Mouse (Mus musculus) hindbrain, embryonic 12.5 days (tissue): ENCODE results near the gene Ubtf. TPM values are rescaled to one million over a fixed set of nuclear protein-coding genes. Genes with fewer than 3 reads are reported as not detected.
"Not testable (repeated sequence)": the region's sequence is repeated elsewhere in the genome, so short reads cannot be mapped to it uniquely, and the experiment has no call there.

ENCODE experiments used
- ATAC-seq: fragments of 200-750 bp; cut with Nextera tagmentation; 2 replicates; pipeline ENCODE4 v1.8.0; 2017; ENCODE audit warnings: moderate TSS enrichment; ENCODE audit not compliant: low FRiP score
- H3K27ac ChIP-seq: fragments of 300-500 bp; sonication (generic); 2 replicates; pipeline ENCODE4 v1.5.1; 2016; ENCODE audit warnings: mild to moderate bottlenecking
- H3K27me3 ChIP-seq: fragments of 300-500 bp; sonication (generic); 2 replicates; pipeline ENCODE4 v1.6.1; 2016; ENCODE audit warnings: mild to moderate bottlenecking
- H3K36me3 ChIP-seq: fragments of 300-500 bp; sonication (generic); 2 replicates; pipeline ENCODE4 v1.6.1; 2016; ENCODE audit warnings: mild to moderate bottlenecking
- H3K4me1 ChIP-seq: fragments of 300-500 bp; sonication (generic); 2 replicates; pipeline ENCODE4 v1.6.1; 2016
- H3K4me2 ChIP-seq: fragments of 300-500 bp; sonication (generic); replicated peaks from 2 replicates; pipeline ENCODE4 v1.6.1; 2016; ENCODE audit warnings: mild to moderate bottlenecking
- H3K4me3 ChIP-seq: fragments of 300-500 bp; sonication (generic); 2 replicates; pipeline ENCODE4 v1.5.1; 2016; ENCODE audit warnings: mild to moderate bottlenecking
- H3K9ac ChIP-seq: fragments of 300-500 bp; sonication (generic); 2 replicates; pipeline ENCODE4 v1.6.1; 2016; ENCODE audit warnings: mild to moderate bottlenecking, moderate library complexity
- H3K9me3 ChIP-seq: fragments of 300-500 bp; sonication (generic); replicated peaks from 2 replicates; pipeline ENCODE4 v1.6.1; 2016; ENCODE audit warnings: mild to moderate bottlenecking
- WGBS: fragments of 180-500 bp; shearing (Covaris S2); methylation state at CpG from one replicate; pipeline ENCODE4 v1.1.7; 2016; 5-methylcytosine and 5-hydroxymethylcytosine counted together
- polyA plus RNA-seq: library from polyadenylated mRNA; unstranded; fragments of >200 nt; fragmentation: Nextera tagmentation; extraction: Ambion mirVana; gene quantifications from 2 replicates; pipeline ENCODE4 v1.2.1, GENCODE M21; 2016

Ubtf gene
- polyA plus RNA-seq, 1 experiment from 2014 or later = 111 TPM

DNA sequence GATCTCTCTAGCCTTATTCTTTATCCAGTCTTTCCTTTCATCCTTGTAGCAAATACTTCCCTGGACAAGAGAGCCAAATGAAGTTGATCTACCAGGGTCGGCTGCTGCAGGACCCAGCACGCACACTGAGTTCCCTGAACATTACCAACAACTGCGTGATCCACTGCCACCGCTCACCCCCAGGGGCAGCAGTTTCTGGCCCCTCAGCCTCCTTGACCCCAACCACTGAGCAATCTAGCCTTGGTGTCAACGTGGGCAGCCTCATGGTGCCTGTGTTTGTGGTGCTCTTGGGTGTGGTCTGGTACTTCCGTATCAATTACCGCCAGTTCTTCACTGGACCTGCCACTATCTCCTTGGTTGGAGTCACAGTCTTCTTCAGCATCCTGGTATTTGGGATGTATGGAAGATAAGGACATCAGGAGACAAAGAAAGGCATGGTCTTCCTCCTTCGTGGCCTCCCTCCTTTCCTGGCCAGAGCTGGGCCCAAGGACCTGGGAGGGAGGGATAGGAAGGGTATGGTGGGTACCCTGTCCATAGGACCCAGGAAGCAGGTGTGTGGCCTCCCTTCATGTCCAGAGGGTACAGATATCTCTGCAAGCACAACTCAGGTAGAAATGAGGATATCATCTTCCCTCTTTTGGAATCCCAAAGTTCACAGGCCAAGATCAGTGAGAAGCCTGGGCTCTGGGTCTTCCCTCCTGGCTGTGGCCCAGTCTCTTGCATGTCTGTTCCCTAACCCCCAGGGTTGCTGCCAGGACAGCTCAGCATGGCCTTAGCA is 31.3 kb downstream of the Ubtf start:
- Histone ChIP-seq H3K9me3 (no peaks in the 10 kb centered on the region), H3K4me2 (no peak overlapping the region), H3K4me1 (peaks cover 23% of the 10 kb centered on the region), H3K27me3 (no peaks in the 10 kb centered on the region), H3K36me3 (peaks cover 56% of the 10 kb centered on the region), H3K9ac (no peak overlapping the region), H3K4me3 (no peak overlapping the region), H3K27ac (no peak overlapping the region)
- ATAC-seq = no peak
- WGBS = 94% methylated on average over 8 of the region's 8 CpGs

DNA sequence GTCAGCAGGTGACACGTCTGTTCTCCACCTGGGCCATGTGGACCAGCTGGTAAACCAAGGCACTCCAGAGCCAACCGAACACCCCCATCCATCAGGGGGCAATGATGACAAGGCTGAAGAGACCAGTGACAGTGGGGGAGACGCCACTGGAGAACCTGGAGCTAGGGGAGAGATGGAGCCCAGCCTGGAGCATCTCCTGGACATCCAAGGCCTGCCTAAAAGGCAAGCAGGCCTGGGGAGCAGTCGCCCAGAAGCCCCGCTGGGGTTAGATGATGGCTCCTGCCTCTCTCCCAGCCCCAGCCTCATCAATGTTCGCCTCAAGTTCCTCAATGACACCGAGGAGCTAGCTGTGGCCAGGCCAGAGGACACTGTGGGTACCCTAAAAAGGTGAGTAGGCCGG is 32.1 kb downstream of the Ubtf start:
- peaks cover 48% of the 10 kb centered on the region for H3K36me3 ChIP-seq
- H3K4me2 ChIP-seq = no peak overlapping the region
- WGBS = 90% methylated on average over 8 of the region's 8 CpGs
- no peaks in the 10 kb centered on the region for H3K9me3 ChIP-seq
- no peak for ATAC-seq
- no peak overlapping the region for H3K9ac ChIP-seq
- no peak overlapping the region for H3K4me3 ChIP-seq
- no peaks in the 10 kb centered on the region for H3K27me3 ChIP-seq
- no peak overlapping the region for H3K27ac ChIP-seq
- peaks cover 23% of the 10 kb centered on the region for H3K4me1 ChIP-seq

DNA sequence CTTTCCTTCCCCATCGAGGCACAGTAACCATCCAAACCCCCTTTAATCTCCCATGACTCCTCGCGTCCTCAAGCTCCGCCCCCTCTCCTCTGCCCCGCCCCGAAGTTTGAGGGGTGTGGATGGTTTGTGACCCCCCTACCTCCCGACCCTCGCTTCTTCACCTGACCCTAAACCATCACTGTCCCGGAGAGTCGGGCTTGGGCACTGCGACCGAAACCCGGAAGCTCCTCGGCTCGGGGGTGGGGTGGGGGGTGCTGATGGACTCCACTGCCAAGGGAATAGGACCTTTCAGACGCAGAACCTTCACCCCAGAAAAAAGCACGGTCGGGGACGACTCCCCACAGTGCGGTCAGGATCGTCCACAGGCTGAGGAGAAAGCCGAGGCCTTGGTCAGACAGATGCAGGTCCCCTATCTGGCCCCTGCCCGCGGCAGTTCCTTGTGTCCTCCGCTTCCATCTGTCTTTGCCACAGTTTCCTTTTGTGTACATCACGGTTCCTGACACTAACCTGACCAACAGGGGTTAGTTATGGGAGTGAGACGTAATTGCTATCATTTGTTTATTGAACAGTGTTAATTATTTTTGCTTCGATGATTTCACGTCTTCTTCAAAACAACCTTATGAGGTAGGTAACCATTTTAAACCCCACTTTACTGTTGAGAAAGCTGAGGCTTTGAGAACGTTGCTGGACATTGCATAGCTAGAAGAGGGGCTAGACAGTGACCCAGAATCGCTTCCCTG is 34.3 kb downstream of the Ubtf start:
- peak overlapping the region; percentile 81 for H3K27ac ChIP-seq
- peak overlapping the region; percentile 91 for H3K9ac ChIP-seq
- H3K36me3 ChIP-seq = peaks cover 26% of the 10 kb centered on the region
- H3K4me3 ChIP-seq = peak overlapping the region; percentile 82
- peak; percentile 76 for ATAC-seq
- peak overlapping the region; percentile 80 for H3K4me2 ChIP-seq
- 6% methylated on average over 31 of the region's 31 CpGs for WGBS
- H3K27me3 ChIP-seq = no peaks in the 10 kb centered on the region
- peaks cover 20% of the 10 kb centered on the region for H3K4me1 ChIP-seq
- no peaks in the 10 kb centered on the region for H3K9me3 ChIP-seq

DNA sequence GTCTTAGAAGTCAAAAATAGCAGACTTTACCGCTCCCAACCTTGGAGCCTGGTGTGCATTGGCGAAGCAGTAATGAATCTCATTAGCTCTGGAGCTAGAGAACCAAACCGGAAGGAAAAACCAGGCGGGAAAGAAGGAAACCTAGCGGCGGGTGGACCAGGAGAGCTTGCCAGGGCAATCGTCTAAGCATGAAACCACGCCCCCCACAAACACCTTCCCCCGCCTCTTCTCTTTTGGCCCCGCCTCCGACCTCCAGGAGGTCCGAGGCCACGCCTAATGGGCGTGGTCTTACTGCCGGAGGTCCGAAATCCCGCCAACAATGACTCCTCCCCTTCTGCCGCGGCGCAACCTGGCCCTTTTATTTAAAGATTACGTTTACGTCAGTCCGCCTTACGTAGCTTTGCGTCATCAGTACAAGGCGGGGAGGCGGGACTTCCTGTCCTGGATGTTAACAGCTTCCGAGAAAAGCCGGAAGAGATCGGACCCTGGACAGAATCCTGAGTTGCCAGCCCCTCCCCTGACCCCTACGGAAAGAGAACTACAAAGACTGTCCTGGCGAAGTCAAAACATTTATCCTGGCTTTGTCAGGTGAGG is 34.9 kb downstream of the Ubtf start, which contains the start of gene Tmub2:
Gene Tmub2 (plus strand): TSS at position 431 of the 594 bp plus-strand sequence.
- peak within 1 kb of the TSS; percentile 91 for H3K9ac ChIP-seq
- peaks cover 20% of the 10 kb centered on the region for H3K4me1 ChIP-seq
- no peaks in the 10 kb centered on the region for H3K9me3 ChIP-seq
- H3K4me2 ChIP-seq = peak within 1 kb of the TSS; percentile 80
- H3K27me3 ChIP-seq = no peaks in the 10 kb centered on the region
- ATAC-seq = peak; percentile 89
- peak within 1 kb of the TSS; percentile 82 for H3K4me3 ChIP-seq
- H3K36me3 ChIP-seq = peaks cover 22% of the 10 kb centered on the region
- WGBS = under 1% methylated on average over 32 of the region's 32 CpGs
- peak within 1 kb of the TSS; percentile 81 for H3K27ac ChIP-seq

DNA sequence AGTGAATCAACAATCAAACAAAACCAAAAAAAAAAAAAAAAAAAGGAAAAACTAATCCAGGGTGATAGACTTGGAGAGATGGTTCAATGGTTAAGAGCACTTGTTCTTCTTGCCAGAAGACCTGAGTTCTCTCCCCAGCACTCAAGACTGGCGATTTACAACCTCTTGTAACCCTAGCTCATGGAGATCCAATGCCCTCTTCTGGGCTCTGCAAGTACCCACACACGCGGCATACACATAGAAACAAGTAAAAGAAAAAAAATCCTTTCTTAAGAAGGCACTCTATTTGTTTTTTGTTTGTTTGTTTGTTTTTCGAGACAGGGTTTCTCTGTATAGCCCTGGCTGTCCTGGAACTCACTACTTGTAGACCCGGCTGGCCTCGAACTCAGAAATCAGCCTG is 35.6 kb downstream of the Ubtf start:
- peak overlapping the region; percentile 81; the same call in 1 of the 2 replicates for H3K27ac ChIP-seq
- H3K4me2 ChIP-seq = peak overlapping the region; percentile 80
- peak overlapping the region; percentile 82; the same call in 1 of the 2 replicates for H3K4me3 ChIP-seq

DNA sequence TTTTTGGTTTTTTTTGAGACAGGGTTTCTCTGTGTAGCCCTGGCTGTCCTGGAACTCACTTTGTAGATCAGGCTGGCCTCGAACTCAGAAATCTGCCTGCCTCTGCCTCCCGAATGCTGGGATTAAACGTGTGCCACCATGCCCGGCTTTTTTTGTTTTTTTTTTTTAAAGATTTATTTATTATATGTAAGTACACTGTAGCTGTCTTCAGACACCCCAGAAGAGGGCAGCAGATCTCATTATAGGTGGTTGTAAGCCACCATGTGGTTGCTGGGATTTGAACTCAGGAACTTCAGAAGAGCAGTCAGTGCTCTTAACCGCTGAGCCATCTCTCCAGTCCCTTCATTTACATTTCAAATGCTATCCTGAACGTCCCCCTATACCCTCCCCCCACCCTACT is 39.3 kb downstream of the Ubtf start:
- not testable (repeated sequence) for H3K4me3 ChIP-seq, H3K9ac ChIP-seq, ATAC-seq, H3K36me3 ChIP-seq, H3K4me2 ChIP-seq, H3K4me1 ChIP-seq, H3K9me3 ChIP-seq, H3K27ac ChIP-seq
- WGBS = 73% methylated on average over 6 of the region's 6 CpGs
- peaks cover 11% of the 10 kb centered on the region for H3K27me3 ChIP-seq

More for the DNA sequence above, 35.6 kb downstream of the Ubtf start:
- WGBS = 84% methylated on average over 6 of the region's 6 CpGs
- peaks cover 17% of the 10 kb centered on the region for H3K36me3 ChIP-seq
- ATAC-seq = no peak
- no peaks in the 10 kb centered on the region for H3K9me3 ChIP-seq
- no peaks in the 10 kb centered on the region for H3K27me3 ChIP-seq
- no peak overlapping the region for H3K9ac ChIP-seq
- H3K4me1 ChIP-seq = peaks cover 17% of the 10 kb centered on the region

DNA sequence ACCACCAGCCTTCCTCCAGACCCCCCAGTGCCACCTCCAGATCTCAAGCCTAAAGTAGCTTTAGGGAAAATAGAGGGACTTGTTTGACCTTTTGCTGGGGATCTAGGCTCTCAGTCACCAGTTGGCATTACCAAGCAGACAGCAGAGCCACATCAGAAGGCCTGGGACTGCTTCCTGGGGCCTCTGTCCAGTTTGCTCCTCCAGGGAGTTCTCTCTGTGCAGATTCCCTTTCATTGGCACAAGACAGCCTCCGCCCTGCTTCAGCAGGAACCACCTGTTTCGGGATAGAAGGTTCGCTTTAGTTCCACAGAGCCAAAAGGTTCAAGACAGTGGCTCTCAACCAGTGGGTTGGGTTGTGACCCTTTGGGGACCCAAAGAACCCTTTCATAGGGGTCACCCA is 39.9 kb downstream of the Ubtf start:
- peaks cover 10% of the 10 kb centered on the region for H3K4me1 ChIP-seq
- peaks cover 15% of the 10 kb centered on the region for H3K27me3 ChIP-seq
- no peak overlapping the region for H3K4me2 ChIP-seq
- no peak overlapping the region for H3K9ac ChIP-seq
- no peak overlapping the region for H3K27ac ChIP-seq
- H3K4me3 ChIP-seq = no peak overlapping the region
- no peaks in the 10 kb centered on the region for H3K36me3 ChIP-seq
- WGBS = 91% methylated on average over 3 of the region's 3 CpGs
- ATAC-seq = no peak
- no peaks in the 10 kb centered on the region for H3K9me3 ChIP-seq

DNA sequence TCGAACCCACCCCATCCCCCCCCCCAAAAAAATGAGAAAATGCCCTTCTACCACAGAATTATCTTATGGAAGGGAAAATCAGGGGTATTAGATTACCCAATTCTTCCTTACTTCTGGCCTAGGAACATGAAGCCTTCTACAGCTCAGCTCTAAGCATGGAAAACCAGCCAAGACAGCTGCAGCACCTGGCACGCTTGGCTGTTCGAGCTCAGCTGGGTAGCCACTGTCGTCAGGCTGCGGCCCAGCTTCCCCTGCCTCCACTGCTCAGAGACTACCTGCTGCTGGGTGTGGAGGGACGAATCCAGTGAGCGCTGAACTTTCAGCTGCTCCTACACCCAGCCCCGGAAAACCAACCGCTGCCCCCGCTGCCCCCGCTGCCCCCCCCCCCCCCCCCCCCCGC is 41.8 kb downstream of the Ubtf start:
- H3K36me3 ChIP-seq = no peaks in the 10 kb centered on the region
- no peak overlapping the region for H3K9ac ChIP-seq
- no peak overlapping the region for H3K4me3 ChIP-seq
- H3K9me3 ChIP-seq = no peaks in the 10 kb centered on the region
- no peak overlapping the region for H3K4me2 ChIP-seq
- peaks cover 15% of the 10 kb centered on the region for H3K27me3 ChIP-seq
- H3K4me1 ChIP-seq = peaks cover 10% of the 10 kb centered on the region
- H3K27ac ChIP-seq = no peak overlapping the region
- no peak for ATAC-seq
- 52% methylated on average over 9 of the region's 12 CpGs for WGBS

DNA sequence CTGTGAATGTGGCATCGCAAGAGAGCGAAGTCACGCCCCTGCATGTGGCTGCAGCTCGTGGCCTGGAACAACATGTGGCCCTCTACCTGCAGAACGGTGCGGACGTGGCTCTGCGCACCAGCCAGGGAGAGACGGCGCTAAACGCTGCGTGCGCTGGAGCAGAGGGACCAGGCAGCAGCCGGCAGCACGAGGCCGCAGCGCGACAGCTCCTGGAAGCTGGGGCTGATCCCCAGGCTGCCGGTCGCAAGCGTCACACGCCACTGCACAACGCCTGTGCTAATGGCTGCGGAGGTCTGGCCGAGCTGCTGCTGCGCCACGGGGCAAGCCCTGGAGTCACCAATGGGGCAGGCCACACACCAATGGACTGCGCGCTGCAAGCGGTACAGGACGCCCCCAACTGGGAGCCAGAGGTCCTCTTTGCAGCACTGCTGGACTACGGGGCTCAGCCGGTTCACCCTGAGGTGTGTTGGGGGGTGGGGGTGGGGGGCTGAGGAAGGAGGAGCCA is 43.1 kb downstream of the Ubtf start:
- H3K4me3 ChIP-seq = peak overlapping the region; percentile 33
- peak; percentile 69 for ATAC-seq
- H3K4me1 ChIP-seq = peaks cover 10% of the 10 kb centered on the region
- H3K27me3 ChIP-seq = peaks cover 15% of the 10 kb centered on the region
- no peaks in the 10 kb centered on the region for H3K9me3 ChIP-seq
- peak overlapping the region; percentile 59 for H3K9ac ChIP-seq
- H3K36me3 ChIP-seq = no peaks in the 10 kb centered on the region
- peak overlapping the region; percentile 44; the same call in 1 of the 2 replicates for H3K27ac ChIP-seq
- WGBS = under 1% methylated on average over 33 of the region's 33 CpGs
- peak overlapping the region; percentile 77 for H3K4me2 ChIP-seq

DNA sequence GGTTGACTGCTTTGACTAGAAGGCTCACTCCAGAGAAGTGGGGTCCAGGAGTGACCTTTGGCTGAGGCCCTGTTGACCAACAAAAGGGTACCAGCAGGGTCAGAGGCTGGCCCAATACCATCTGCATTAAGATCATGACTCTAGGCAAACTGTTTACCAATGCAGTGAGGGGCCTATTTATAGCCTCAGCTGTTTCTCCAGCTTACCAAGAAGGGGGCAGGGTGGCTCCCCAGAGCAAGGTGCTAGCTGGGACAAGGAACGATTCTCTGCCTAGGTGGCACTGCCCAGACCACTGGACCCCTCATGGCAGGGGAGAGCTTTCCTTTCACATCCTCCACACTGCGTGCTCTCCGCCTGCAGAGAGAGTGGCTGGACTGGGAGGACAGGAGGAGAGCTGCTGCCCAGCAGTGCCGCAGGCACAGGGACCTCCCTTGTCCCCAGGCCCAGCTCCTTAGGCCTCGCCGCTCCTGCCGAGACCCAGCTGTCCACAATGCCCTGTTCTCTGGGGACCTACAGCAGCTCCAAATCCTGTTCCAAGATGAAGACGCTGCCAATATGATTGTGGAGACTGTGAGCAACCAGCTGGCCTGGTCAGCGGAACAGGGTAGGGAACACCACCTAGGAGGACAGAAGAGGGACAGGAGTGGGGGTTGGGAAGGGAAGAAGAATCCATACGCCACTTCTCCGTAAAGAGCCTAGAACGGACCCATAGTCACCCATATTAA is 50.9 kb downstream of the Ubtf start, which contains the start of gene Asb16:
Gene Asb16 (plus strand): TSS at position 224 of the 725 bp plus-strand sequence.
- no peak within 1 kb of the TSS for H3K4me3 ChIP-seq
- no peaks in the 10 kb centered on the region for H3K27me3 ChIP-seq
- no peak within 1 kb of the TSS for H3K4me2 ChIP-seq
- no peaks in the 10 kb centered on the region for H3K36me3 ChIP-seq
- no peak within 1 kb of the TSS for H3K27ac ChIP-seq
- no peak within 1 kb of the TSS for H3K9ac ChIP-seq
- no peak for ATAC-seq
- WGBS = 84% methylated on average over 12 of the region's 12 CpGs
- H3K4me1 ChIP-seq = peaks cover 3% of the 10 kb centered on the region; the same call in 1 of the 2 replicates
- H3K9me3 ChIP-seq = no peaks in the 10 kb centered on the region

DNA sequence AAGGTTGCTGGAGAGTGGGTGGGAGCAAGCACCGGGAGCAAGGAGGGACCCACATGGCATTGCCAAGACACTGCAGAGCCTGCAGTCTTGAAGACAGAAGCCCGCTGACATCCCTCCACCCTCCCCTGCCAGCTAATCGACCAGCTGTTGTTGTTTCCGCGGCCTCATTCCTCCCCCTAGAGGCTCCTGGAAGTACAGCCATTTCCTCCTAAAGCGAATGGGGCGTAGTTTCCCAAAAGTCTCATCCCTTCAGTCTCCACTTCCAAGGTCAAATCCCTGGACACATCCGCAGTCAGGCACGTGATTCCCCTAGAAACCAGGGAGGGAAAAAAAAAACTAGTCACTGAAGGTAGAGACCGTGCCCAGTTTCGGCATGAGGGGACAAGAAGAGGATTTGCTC is 52.1 kb downstream of the Ubtf start:
- Histone ChIP-seq H3K4me3 (no peak overlapping the region), H3K27ac (no peak overlapping the region), H3K9ac (no peak overlapping the region), H3K4me1 (peaks cover 3% of the 10 kb centered on the region; the same call in 1 of the 2 replicates), H3K27me3 (no peaks in the 10 kb centered on the region), H3K36me3 (no peaks in the 10 kb centered on the region), H3K4me2 (no peak overlapping the region; the same call in 1 of the 2 replicates), H3K9me3 (no peaks in the 10 kb centered on the region)
- ATAC-seq = peak; percentile 63; the same call in 1 of the 2 replicates
- WGBS = 7% methylated on average over 11 of the region's 11 CpGs
